Mouse (Mus musculus): Measurements from ENCODE around the gene Parp16. TPM values are rescaled to one million over a fixed set of nuclear protein-coding genes. Genes with fewer than 3 reads are reported as not detected.
A peak's percentile ranks its signal among the peaks of the same experiment; 100 is the strongest.

Gene Parp16
- total and polyA plus RNA-seq, 3 experiments = 0.44 to 1.7 (median 0.81) TPM

DNA sequence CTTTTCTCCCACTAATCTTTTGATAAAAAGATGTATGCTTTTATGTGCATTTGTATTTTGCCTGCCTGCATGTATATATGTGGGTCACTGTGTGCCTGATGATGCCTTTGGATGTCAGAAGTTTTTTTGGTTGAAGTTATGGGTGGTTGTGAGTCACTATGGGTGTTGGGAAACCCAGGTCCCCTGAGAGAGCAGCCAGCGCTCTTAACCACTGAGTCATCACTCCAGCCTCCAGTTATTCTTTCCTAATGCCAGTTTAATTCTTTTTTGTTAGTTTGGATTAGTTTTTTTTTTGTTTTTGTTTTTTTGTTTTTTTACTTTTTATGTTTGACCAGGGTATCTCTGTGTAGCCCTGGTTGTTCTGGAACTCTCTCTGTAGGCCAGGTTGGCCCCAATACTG, 5.5 kb downstream of the Parp16 start:
- dilution Hi-C loops (cut with MboI; ENCODE audit: extremely low pct_ligation_motif_present, extremely low pct_unique_long_range_greater_than_20kb, low sequenced_read_pairs) (no loop called here), in situ Hi-C loops (cut with MboI; ENCODE audit: low pct_ligation_motif_present, low pct_unique_long_range_greater_than_20kb, low sequenced_read_pairs) (no loop called here)
- Histone ChIP-seq H3K27me3 (replicated peaks) (peaks cover 2% of the 10 kb centered on the region), H3K9me3 (replicated peaks; ENCODE audit: low read length) (no peaks in the 10 kb centered on the region), H3K4me1 (ENCODE audit: control insufficient read depth in 1 of 2, insufficient read depth in 2 of 2) (peaks cover 13 to 29% of the 10 kb centered on the region in 2 experiments), H3K9ac (ENCODE audit: insufficient read depth, low read depth) (no peak overlapping the region), H3K4me3 (replicated peaks in 1 of 3; ENCODE audit: low read depth in 2 of 3, low read length in 2 of 3, poor library complexity in 1 of 3) (no peak overlapping the region), H3K27ac (ENCODE audit: insufficient read depth, low read depth) (no peak overlapping the region), H3K36me3 (replicated peaks in 1 of 2; ENCODE audit: control insufficient read depth in 1 of 2, insufficient read depth in 1 of 2, low read length in 1 of 2) (no peaks in the 10 kb centered on the region), H3K79me2 (replicated peaks; ENCODE audit: control insufficient read depth, extremely low read depth, insufficient read depth, poor library complexity, severe bottlenecking) (no peaks in the 10 kb centered on the region), H3K4me2 (ENCODE audit: insufficient read depth, low read depth, poor library complexity, severe bottlenecking) (no peak overlapping the region)
- DNase-seq (ENCODE audit: extremely low read depth) = peak; percentile 74
- TF ChIP-seq NRF1 (IDR thresholded peaks at IDR 0.05; ENCODE audit: low read depth, low read length) = no peak
- no peak for TF ChIP-seq ELF1 (IDR thresholded peaks at IDR 0.05; ENCODE audit: low read depth, low read length)
- no peak for TF ChIP-seq IRF4 (IDR thresholded peaks at IDR 0.05; ENCODE audit: low read depth, low read length)
- TF ChIP-seq MYC (IDR thresholded peaks at IDR 0.05; ENCODE audit: low read depth, low read length) = no peak
- TF ChIP-seq SIN3A (IDR thresholded peaks at IDR 0.05; ENCODE audit: low read length) = no peak
- TF ChIP-seq UBTF (IDR thresholded peaks at IDR 0.05; ENCODE audit: low read depth, low read length) = no peak
- no peak for TF ChIP-seq MAX (IDR thresholded peaks at IDR 0.05; ENCODE audit: low read length)
- no peak for TF ChIP-seq JUN (IDR thresholded peaks at IDR 0.05; ENCODE audit: insufficient read depth, low read depth, low read length)
- TF ChIP-seq ZNF384 (IDR thresholded peaks at IDR 0.05; ENCODE audit: low read depth, low read length) = peak; percentile 41
- peak; percentile 33; the same call in 1 of the 2 replicates for TF ChIP-seq ETS1 (conservative IDR thresholded peaks at IDR 0.05; ENCODE audit: low read depth, low read length)
- no peak for TF ChIP-seq RCOR1 (conservative IDR thresholded peaks at IDR 0.05; ENCODE audit: low read depth, low read length)
- TF ChIP-seq TCF12 (IDR thresholded peaks at IDR 0.05; ENCODE audit: low read depth, low read length) = no peak
- TF ChIP-seq MAFK (IDR thresholded peaks at IDR 0.05; ENCODE audit: insufficient replicate concordance, low read length) = 0 out of 2 replicates have a peak, but pooled peaks have one; percentile 17
- no peak for TF ChIP-seq MXI1 (IDR thresholded peaks at IDR 0.05; ENCODE audit: low read depth, low read length)
- TF ChIP-seq MEF2A (IDR thresholded peaks at IDR 0.05; ENCODE audit: borderline replicate concordance, low read depth, low read length) = no peak
- no peak for TF ChIP-seq GABPA (IDR thresholded peaks at IDR 0.05; ENCODE audit: insufficient replicate concordance, low read depth, low read length)
- no peak for TF ChIP-seq ZKSCAN1 (IDR thresholded peaks at IDR 0.05; ENCODE audit: borderline replicate concordance, low read depth, low read length)
- no peak for TF ChIP-seq HCFC1 (IDR thresholded peaks at IDR 0.05; ENCODE audit: low read depth, low read length)

DNA sequence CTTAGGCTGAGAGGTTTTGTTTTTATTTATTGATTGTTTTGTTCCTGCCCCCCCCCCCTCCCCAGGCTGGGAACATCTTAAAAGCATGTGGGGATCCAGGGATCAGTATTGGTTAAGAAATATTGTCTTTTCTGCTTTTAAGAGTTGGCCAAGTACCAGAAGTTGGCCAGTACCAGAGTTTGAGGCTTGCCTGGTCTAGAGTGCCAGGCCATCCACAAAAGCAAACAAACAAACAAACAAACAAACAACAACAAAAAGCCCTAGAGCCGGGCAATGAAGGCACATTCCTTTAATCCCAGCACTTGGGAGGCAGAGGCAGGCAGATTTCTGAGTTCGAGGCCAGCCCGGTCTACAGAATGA, 5.8 kb downstream of the Parp16 start:
- in situ Hi-C loops (cut with MboI; ENCODE audit: low pct_ligation_motif_present, low pct_unique_long_range_greater_than_20kb, low sequenced_read_pairs) (no loop called here), dilution Hi-C loops (cut with MboI; ENCODE audit: extremely low pct_ligation_motif_present, extremely low pct_unique_long_range_greater_than_20kb, low sequenced_read_pairs) (no loop called here)
- Histone ChIP-seq H3K79me2 (replicated peaks; ENCODE audit: control insufficient read depth, extremely low read depth, insufficient read depth, poor library complexity, severe bottlenecking) (no peaks in the 10 kb centered on the region), H3K27ac (ENCODE audit: insufficient read depth, low read depth) (no peak overlapping the region), H3K27me3 (replicated peaks) (peaks cover 2% of the 10 kb centered on the region), H3K4me2 (ENCODE audit: insufficient read depth, low read depth, poor library complexity, severe bottlenecking) (no peak overlapping the region), H3K9ac (ENCODE audit: insufficient read depth, low read depth) (no peak overlapping the region), H3K4me1 (ENCODE audit: control insufficient read depth in 1 of 2, insufficient read depth in 2 of 2) (peaks cover 10 to 25% of the 10 kb centered on the region in 2 experiments), H3K36me3 (replicated peaks in 1 of 2; ENCODE audit: control insufficient read depth in 1 of 2, insufficient read depth in 1 of 2, low read length in 1 of 2) (no peaks in the 10 kb centered on the region), H3K9me3 (replicated peaks; ENCODE audit: low read length) (no peaks in the 10 kb centered on the region), H3K4me3 (replicated peaks in 1 of 3; ENCODE audit: low read depth in 2 of 3, low read length in 2 of 3, poor library complexity in 1 of 3) (no peak overlapping the region)
- TF ChIP-seq MXI1 (IDR thresholded peaks at IDR 0.05; ENCODE audit: low read depth, low read length) = 0 out of 2 replicates have a peak, but pooled peaks have one; percentile 35
- TF ChIP-seq POLR2A (IDR thresholded peaks at IDR 0.05; ENCODE audit: low read depth, low read length) = no peak
- DNase-seq (ENCODE audit: extremely low read depth) = peak; percentile 91
